Mouse (Mus musculus): Measurements from ENCODE around the gene Mri1. TPM values are rescaled to one million over a fixed set of nuclear protein-coding genes. Genes with fewer than 3 reads are reported as not detected.

Mri1 gene
- polyA plus RNA-seq, 1 experiment from 2014 or later: 79.7 TPM

GRCm38 (mm10) chr8:84211202-84211601 is 45.9 kb downstream of the Mri1 start:
- no peaks in the 10 kb centered on the region for H3K27me3 ChIP-seq (replicated peaks; ENCODE audit: control insufficient read depth, insufficient read depth, low read length)
- WGBS: 81% methylated on average over 3 of the region's 3 CpGs
- DNase-seq (ENCODE audit: low spot score) (no peak), ATAC-seq (replicated peaks; ENCODE audit: low FRiP score, low TSS enrichment, low read depth) (no peak)
- H3K9me3 ChIP-seq (ENCODE audit: control insufficient read depth, low read length): no peaks in the 10 kb centered on the region
- H3K9ac ChIP-seq (ENCODE audit: low read length): no peak overlapping the region
- H3K4me2 ChIP-seq (ENCODE audit: low read length): no peak overlapping the region
- H3K36me3 ChIP-seq (ENCODE audit: control insufficient read depth, insufficient read depth, low read length): peaks cover 78% of the 10 kb centered on the region
- no peak overlapping the region for H3K27ac ChIP-seq (ENCODE audit: low read depth)
- H3K4me1 ChIP-seq (replicated peaks; ENCODE audit: control insufficient read depth, insufficient read depth, low read length): peaks cover 20% of the 10 kb centered on the region
- no peak overlapping the region for H3K4me3 ChIP-seq (ENCODE audit: low read depth, low read length)

GRCm38 (mm10) chr8:84210167-84210791 is 46.8 kb downstream of the Mri1 start:
- Histone ChIP-seq H3K27me3 (replicated peaks; ENCODE audit: control insufficient read depth, insufficient read depth, low read length) (no peaks in the 10 kb centered on the region), H3K9me3 (ENCODE audit: control insufficient read depth, low read length) (no peaks in the 10 kb centered on the region), H3K4me3 (ENCODE audit: low read depth, low read length) (no peak overlapping the region), H3K4me1 (replicated peaks; ENCODE audit: control insufficient read depth, insufficient read depth, low read length) (peaks cover 20% of the 10 kb centered on the region), H3K27ac (ENCODE audit: low read depth) (no peak overlapping the region), H3K9ac (ENCODE audit: low read length) (no peak overlapping the region), H3K36me3 (ENCODE audit: control insufficient read depth, insufficient read depth, low read length) (peaks cover 76% of the 10 kb centered on the region), H3K4me2 (ENCODE audit: low read length) (peak overlapping the region; percentile 11; the same call in 1 of the 2 replicates)
- ATAC-seq (replicated peaks; ENCODE audit: low FRiP score, low TSS enrichment, low read depth) (peak; percentile 50), DNase-seq (ENCODE audit: low spot score) (peak; percentile 96)
- 60% methylated on average over 34 of the region's 34 CpGs for WGBS

GRCm38 (mm10) chr8:84208381-84209380 is 48.4 kb downstream of the Mri1 start:
- Histone ChIP-seq H3K9me3 (ENCODE audit: control insufficient read depth, low read length) (no peaks in the 10 kb centered on the region), H3K9ac (ENCODE audit: low read length) (no peak overlapping the region), H3K4me3 (ENCODE audit: low read depth, low read length) (no peak overlapping the region), H3K4me2 (ENCODE audit: low read length) (no peak overlapping the region), H3K27ac (ENCODE audit: low read depth) (peak overlapping the region; percentile 51), H3K27me3 (replicated peaks; ENCODE audit: control insufficient read depth, insufficient read depth, low read length) (no peaks in the 10 kb centered on the region), H3K36me3 (ENCODE audit: control insufficient read depth, insufficient read depth, low read length) (peaks cover 63% of the 10 kb centered on the region), H3K4me1 (replicated peaks; ENCODE audit: control insufficient read depth, insufficient read depth, low read length) (peaks cover 24% of the 10 kb centered on the region)
- WGBS: 63% methylated on average over 17 of the region's 17 CpGs
- DNase-seq (ENCODE audit: low spot score) (no peak), ATAC-seq (replicated peaks; ENCODE audit: low FRiP score, low TSS enrichment, low read depth) (no peak)

GRCm38 (mm10) chr8:84207811-84208210 is 49.3 kb downstream of the Mri1 start:
- peak overlapping the region; percentile 51 for H3K27ac ChIP-seq (ENCODE audit: low read depth)
- no peak for DNase-seq (ENCODE audit: low spot score)
- WGBS: 52% methylated on average over 7 of the region's 7 CpGs
- no peak for ATAC-seq (replicated peaks; ENCODE audit: low FRiP score, low TSS enrichment, low read depth)
- H3K4me3 ChIP-seq (ENCODE audit: low read depth, low read length): no peak overlapping the region
- peaks cover 30% of the 10 kb centered on the region for H3K4me1 ChIP-seq (replicated peaks; ENCODE audit: control insufficient read depth, insufficient read depth, low read length)
- H3K36me3 ChIP-seq (ENCODE audit: control insufficient read depth, insufficient read depth, low read length): peaks cover 55% of the 10 kb centered on the region
- no peaks in the 10 kb centered on the region for H3K9me3 ChIP-seq (ENCODE audit: control insufficient read depth, low read length)
- no peaks in the 10 kb centered on the region for H3K27me3 ChIP-seq (replicated peaks; ENCODE audit: control insufficient read depth, insufficient read depth, low read length)
- H3K9ac ChIP-seq (ENCODE audit: low read length): no peak overlapping the region
- no peak overlapping the region for H3K4me2 ChIP-seq (ENCODE audit: low read length)

GRCm38 (mm10) chr8:84206666-84207065 is 50.5 kb downstream of the Mri1 start:
- ATAC-seq (replicated peaks; ENCODE audit: low FRiP score, low TSS enrichment, low read depth): no peak
- Histone ChIP-seq H3K9me3 (ENCODE audit: control insufficient read depth, low read length) (no peaks in the 10 kb centered on the region), H3K27ac (ENCODE audit: low read depth) (peak overlapping the region; percentile 51), H3K9ac (ENCODE audit: low read length) (no peak overlapping the region), H3K4me2 (ENCODE audit: low read length) (no peak overlapping the region), H3K4me3 (ENCODE audit: low read depth, low read length) (no peak overlapping the region), H3K27me3 (replicated peaks; ENCODE audit: control insufficient read depth, insufficient read depth, low read length) (no peaks in the 10 kb centered on the region), H3K4me1 (replicated peaks; ENCODE audit: control insufficient read depth, insufficient read depth, low read length) (peaks cover 42% of the 10 kb centered on the region), H3K36me3 (ENCODE audit: control insufficient read depth, insufficient read depth, low read length) (peaks cover 43% of the 10 kb centered on the region)
- DNase-seq (ENCODE audit: low spot score): no peak
- WGBS: 89% methylated on average over 3 of the region's 3 CpGs

- H3K9me3 ChIP-seq (ENCODE audit: control insufficient read depth, low read length): no peaks in the 10 kb centered on the region
- peaks cover 52% of the 10 kb centered on the region for H3K4me1 ChIP-seq (replicated peaks; ENCODE audit: control insufficient read depth, insufficient read depth, low read length)
- ATAC-seq (replicated peaks; ENCODE audit: low FRiP score, low TSS enrichment, low read depth) (no peak), DNase-seq (ENCODE audit: low spot score) (no peak)
- peaks cover 31% of the 10 kb centered on the region for H3K36me3 ChIP-seq (ENCODE audit: control insufficient read depth, insufficient read depth, low read length)
- 95% methylated on average over 5 of the region's 5 CpGs for WGBS
- H3K4me3 ChIP-seq (ENCODE audit: low read depth, low read length): no peak overlapping the region
- H3K27ac ChIP-seq (ENCODE audit: low read depth): no peak overlapping the region
- no peaks in the 10 kb centered on the region for H3K27me3 ChIP-seq (replicated peaks; ENCODE audit: control insufficient read depth, insufficient read depth, low read length)
- no peak overlapping the region for H3K9ac ChIP-seq (ENCODE audit: low read length)
- no peak overlapping the region for H3K4me2 ChIP-seq (ENCODE audit: low read length)
Observed at GRCm38 (mm10) chr8:84205073-84205472, 52.1 kb downstream of the Mri1 start.

GRCm38 (mm10) chr8:84203975-84204772 is 53.0 kb downstream of the Mri1 start:
- ATAC-seq (replicated peaks; ENCODE audit: low FRiP score, low TSS enrichment, low read depth) (no peak), DNase-seq (ENCODE audit: low spot score) (no peak)
- Histone ChIP-seq H3K4me2 (ENCODE audit: low read length) (peak overlapping the region; percentile 95), H3K9me3 (ENCODE audit: control insufficient read depth, low read length) (no peaks in the 10 kb centered on the region), H3K27ac (ENCODE audit: low read depth) (peak overlapping the region; percentile 91), H3K36me3 (ENCODE audit: control insufficient read depth, insufficient read depth, low read length) (peaks cover 23% of the 10 kb centered on the region), H3K27me3 (replicated peaks; ENCODE audit: control insufficient read depth, insufficient read depth, low read length) (no peaks in the 10 kb centered on the region), H3K9ac (ENCODE audit: low read length) (peak overlapping the region; percentile 66), H3K4me3 (ENCODE audit: low read depth, low read length) (peak overlapping the region; percentile 71), H3K4me1 (replicated peaks; ENCODE audit: control insufficient read depth, insufficient read depth, low read length) (peaks cover 59% of the 10 kb centered on the region)
- 48% methylated on average over 13 of the region's 13 CpGs for WGBS
